Mouse (Mus musculus): ENCODE results near the gene Selenof.

Selenof gene

GRCm38 (mm10) chr3:144563916-144564315 lies 6.2 kb upstream of the Selenof start:
- DNase-seq (ENCODE audit: low spot score) = no peak

GRCm38 (mm10) chr3:144565212-144565611 lies 4.9 kb upstream of the Selenof start:
- no peak for DNase-seq (ENCODE audit: low spot score)

- DNase-seq (ENCODE audit: low spot score) = no peak
Observed at GRCm38 (mm10) chr3:144568861-144569361, 1.2 kb upstream of the Selenof start.

GRCm38 (mm10) chr3:144569401-144569971 lies 618 bp upstream of the Selenof start:
- DNase-seq (ENCODE audit: low spot score) = peak; percentile 45

- DNase-seq (ENCODE audit: low spot score) = no peak
Observed at GRCm38 (mm10) chr3:144570816-144571487, 848 bp downstream of the Selenof start.

GRCm38 (mm10) chr3:144574256-144574655 lies 4.2 kb downstream of the Selenof start:
- no peak for DNase-seq (ENCODE audit: low spot score)

GRCm38 (mm10) chr3:144577366-144578340 lies 7.5 kb downstream of the Selenof start:
- DNase-seq (ENCODE audit: low spot score) = no peak

- DNase-seq (ENCODE audit: low spot score) = no peak
Observed at GRCm38 (mm10) chr3:144578921-144579320, 8.8 kb downstream of the Selenof start.

- DNase-seq (ENCODE audit: low spot score) = no peak
Observed at GRCm38 (mm10) chr3:144579796-144580195, 9.7 kb downstream of the Selenof start.

- DNase-seq (ENCODE audit: low spot score) = no peak
Observed at GRCm38 (mm10) chr3:144580281-144580680, 10.2 kb downstream of the Selenof start.

GRCm38 (mm10) chr3:144581842-144582241 lies 11.7 kb downstream of the Selenof start:
- no peak for DNase-seq (ENCODE audit: low spot score)

GRCm38 (mm10) chr3:144582306-144582705 lies 12.2 kb downstream of the Selenof start:
- DNase-seq (ENCODE audit: low spot score) = no peak

- DNase-seq (ENCODE audit: low spot score) = no peak
Observed at GRCm38 (mm10) chr3:144583789-144584188, 13.7 kb downstream of the Selenof start.

GRCm38 (mm10) chr3:144584789-144585553 lies 14.9 kb downstream of the Selenof start:
- no peak for DNase-seq (ENCODE audit: low spot score)

GRCm38 (mm10) chr3:144586731-144587130 lies 16.6 kb downstream of the Selenof start:
- DNase-seq (ENCODE audit: low spot score) = no peak

- DNase-seq (ENCODE audit: low spot score) = no peak
Observed at GRCm38 (mm10) chr3:144589189-144589890, 19.2 kb downstream of the Selenof start.

- no peak for DNase-seq (ENCODE audit: low spot score)
Observed at GRCm38 (mm10) chr3:144592992-144593785, 23.1 kb downstream of the Selenof start.

- DNase-seq (ENCODE audit: low spot score) = no peak
Observed at GRCm38 (mm10) chr3:144597121-144597520, 27.0 kb downstream of the Selenof start.

GRCm38 (mm10) chr3:144597790-144598467 lies 27.8 kb downstream of the Selenof start:
- no peak for DNase-seq (ENCODE audit: low spot score)

- DNase-seq (ENCODE audit: low spot score) = no peak
Observed at GRCm38 (mm10) chr3:144602413-144602812, 32.3 kb downstream of the Selenof start.
